Mouse (Mus musculus): ENCODE measurements at regions not wholly inside any gene's neighbourhood (a gene's known extent, or its start where the extent isn't known, plus 50 kb on each side); places are given as distances from the start of the nearest gene placed in this dataset.

DNA sequence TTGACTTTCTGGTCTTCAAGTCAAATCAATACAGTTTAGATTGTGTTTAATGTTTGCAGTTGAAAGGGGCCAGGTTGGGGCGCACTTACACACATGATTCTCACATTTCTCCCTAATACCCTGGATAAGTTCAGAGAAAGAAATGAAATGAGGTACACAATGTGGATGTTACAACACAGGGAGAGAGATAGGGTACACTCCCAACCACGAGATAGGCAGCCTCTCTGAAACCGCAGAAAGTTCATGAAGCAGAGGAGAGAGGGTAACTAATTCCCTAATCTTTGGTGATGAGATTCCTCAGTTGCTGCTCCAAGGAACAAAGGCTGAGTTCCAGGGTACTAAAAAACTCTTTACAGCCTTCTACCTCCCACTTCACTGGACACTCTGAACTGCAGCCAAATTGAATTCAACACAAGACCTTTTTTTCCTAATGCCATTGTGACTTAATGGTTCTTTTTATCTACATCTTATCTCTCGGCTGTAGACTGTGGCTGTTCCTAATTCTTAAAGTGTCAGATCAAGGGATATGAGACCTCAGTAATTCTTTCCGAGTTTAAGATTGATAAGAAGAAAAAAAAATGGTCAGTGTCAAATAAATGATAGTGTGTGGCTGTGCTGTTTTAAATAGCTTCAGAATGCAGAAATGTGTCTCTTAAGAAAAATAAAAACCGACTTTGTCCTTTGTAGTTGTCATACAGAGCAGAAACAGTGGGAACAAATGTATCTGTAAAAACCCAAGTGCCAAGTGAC is 193.8 kb upstream of the Atp2b1 start:
- TF ChIP-seq POLR2A (IDR thresholded peaks at IDR 0.05; ENCODE audit: extremely low read depth, insufficient read depth, low read length), result no peak
- TF ChIP-seq CTCF (IDR thresholded peaks at IDR 0.05; ENCODE audit: extremely low read depth, insufficient read depth, low read length), result no peak
- no peak overlapping the region for H3K27ac ChIP-seq (ENCODE audit: insufficient read depth, low read length)
- no peak overlapping the region for H3K4me3 ChIP-seq (ENCODE audit: insufficient read depth, low read length)
- no peaks in the 10 kb centered on the region for H3K4me1 ChIP-seq (ENCODE audit: control insufficient read depth, insufficient read depth, low read length)

DNA sequence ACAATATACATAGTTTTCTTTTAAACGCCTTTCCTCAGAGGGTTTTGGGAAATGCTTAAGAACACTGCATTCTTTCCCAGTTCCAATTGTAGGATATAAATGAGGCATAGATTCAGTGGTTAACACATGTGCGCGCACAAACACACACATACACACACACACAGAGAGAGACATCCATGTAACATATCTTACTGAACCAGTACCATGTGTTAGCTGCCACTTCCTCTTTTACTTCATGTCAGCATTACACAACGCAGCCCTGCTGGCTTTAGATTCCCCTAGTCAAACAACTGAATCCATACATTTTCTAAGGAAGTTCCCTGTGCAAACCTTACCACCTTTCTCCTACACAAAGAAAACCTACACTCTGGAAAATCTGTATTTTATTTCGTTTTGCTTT is 189.1 kb upstream of the Atp2b1 start:
- no peak overlapping the region for H3K27ac ChIP-seq (ENCODE audit: insufficient read depth, low read length)
- no peak overlapping the region for H3K4me3 ChIP-seq (ENCODE audit: insufficient read depth, low read length)
- TF ChIP-seq CTCF (IDR thresholded peaks at IDR 0.05; ENCODE audit: extremely low read depth, insufficient read depth, low read length) (no peak), POLR2A (IDR thresholded peaks at IDR 0.05; ENCODE audit: extremely low read depth, insufficient read depth, low read length) (no peak)

DNA sequence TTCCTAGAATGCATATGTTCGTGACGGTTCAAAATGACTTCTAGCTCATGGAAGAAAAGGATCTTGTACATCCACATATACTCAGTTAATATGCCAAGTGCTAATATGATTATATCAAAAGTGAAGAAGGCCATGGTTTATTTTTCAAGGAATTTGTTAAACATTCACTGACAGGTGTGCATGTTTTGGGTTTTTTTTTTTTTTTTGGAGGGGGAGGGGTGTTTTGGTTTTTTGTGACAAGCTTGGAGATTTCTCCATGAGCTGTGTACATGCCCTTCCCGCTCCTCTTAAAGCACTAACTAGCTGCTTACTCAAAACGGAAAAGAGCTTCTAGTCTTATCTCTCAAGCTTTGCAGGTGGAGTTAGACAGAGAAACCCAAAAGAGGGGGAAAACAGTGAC is 187.1 kb upstream of the Atp2b1 start:
- Histone ChIP-seq H3K4me3 (ENCODE audit: insufficient read depth, low read length) (no peak overlapping the region), H3K27ac (ENCODE audit: insufficient read depth, low read length) (no peak overlapping the region), H3K4me1 (ENCODE audit: control insufficient read depth, insufficient read depth, low read length) (no peaks in the 10 kb centered on the region)
- no peak for TF ChIP-seq CTCF (IDR thresholded peaks at IDR 0.05; ENCODE audit: extremely low read depth, insufficient read depth, low read length)
- TF ChIP-seq POLR2A (IDR thresholded peaks at IDR 0.05; ENCODE audit: extremely low read depth, insufficient read depth, low read length), result no peak

More for the DNA sequence above, 189.1 kb upstream of the Atp2b1 start:
- no peaks in the 10 kb centered on the region for H3K4me1 ChIP-seq (ENCODE audit: control insufficient read depth, insufficient read depth, low read length)

DNA sequence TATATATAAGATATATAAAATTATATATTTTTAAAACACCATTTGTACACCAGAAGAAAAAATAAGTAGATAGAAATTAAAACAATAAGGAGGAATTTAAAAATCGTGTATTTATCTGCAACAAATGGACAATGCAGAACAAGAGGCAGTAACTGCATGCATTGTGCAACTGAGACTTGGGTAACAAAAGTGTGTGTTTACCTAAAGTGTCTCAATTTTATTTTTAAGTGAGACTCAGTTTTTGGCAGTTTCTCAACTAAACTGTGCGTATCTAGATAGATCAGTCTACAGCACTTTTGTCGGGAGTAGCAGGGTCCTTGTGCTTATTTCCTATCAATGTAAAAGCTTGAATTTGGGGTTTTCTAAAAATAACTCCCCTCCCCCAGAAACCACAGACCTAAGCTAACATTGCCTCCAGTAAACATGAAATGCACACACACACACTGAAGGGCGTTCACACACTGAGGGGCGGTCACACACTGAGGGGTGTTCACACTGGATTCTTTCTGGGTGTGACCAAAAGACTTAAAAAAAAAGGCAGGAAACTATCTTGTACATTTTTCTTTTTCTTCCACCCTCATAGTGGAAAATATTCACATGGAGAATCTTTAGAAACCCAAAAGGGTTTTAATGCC is 185.7 kb upstream of the Atp2b1 start:
- no peaks in the 10 kb centered on the region for H3K4me1 ChIP-seq (ENCODE audit: control insufficient read depth, insufficient read depth, low read length)
- TF ChIP-seq POLR2A (IDR thresholded peaks at IDR 0.05; ENCODE audit: extremely low read depth, insufficient read depth, low read length), result no peak
- TF ChIP-seq CTCF (IDR thresholded peaks at IDR 0.05; ENCODE audit: extremely low read depth, insufficient read depth, low read length), result no peak
- H3K27ac ChIP-seq (ENCODE audit: insufficient read depth, low read length), result no peak overlapping the region
- no peak overlapping the region for H3K4me3 ChIP-seq (ENCODE audit: insufficient read depth, low read length)

DNA sequence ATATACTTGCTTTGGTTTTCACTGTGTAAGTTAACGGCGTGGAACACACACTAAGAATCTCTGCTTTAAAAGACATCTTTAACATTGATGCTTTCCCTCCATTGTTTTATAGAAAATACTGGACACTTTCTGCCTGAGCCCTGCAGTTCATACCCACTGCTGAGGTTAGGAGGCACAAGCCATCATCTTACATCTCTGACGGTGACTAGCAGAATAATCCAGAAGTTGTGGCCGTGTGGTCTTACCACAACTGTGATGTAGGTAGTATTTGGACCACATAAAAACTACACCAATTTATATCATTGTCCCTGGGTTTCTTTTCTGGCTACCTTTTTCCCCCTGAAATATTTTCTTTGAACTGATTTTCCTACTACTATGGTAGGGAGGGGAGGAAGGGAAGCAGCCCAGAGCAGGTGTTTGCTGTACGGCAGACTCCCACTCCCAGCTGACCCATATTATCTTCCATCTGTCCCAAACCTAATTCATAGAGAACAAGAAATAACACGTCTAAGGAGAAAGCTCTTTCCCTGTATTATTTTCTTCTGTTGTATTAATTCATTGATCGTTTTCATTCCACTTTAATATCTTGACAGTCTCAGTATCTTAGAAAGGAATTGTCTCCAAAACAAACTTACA is 180.1 kb upstream of the Atp2b1 start:
- TF ChIP-seq CTCF (IDR thresholded peaks at IDR 0.05; ENCODE audit: extremely low read depth, insufficient read depth, low read length) (no peak), POLR2A (IDR thresholded peaks at IDR 0.05; ENCODE audit: extremely low read depth, insufficient read depth, low read length) (no peak)
- H3K27ac ChIP-seq (ENCODE audit: insufficient read depth, low read length), result no peak overlapping the region
- no peaks in the 10 kb centered on the region for H3K4me1 ChIP-seq (ENCODE audit: control insufficient read depth, insufficient read depth, low read length)
- no peak overlapping the region for H3K4me3 ChIP-seq (ENCODE audit: insufficient read depth, low read length)

DNA sequence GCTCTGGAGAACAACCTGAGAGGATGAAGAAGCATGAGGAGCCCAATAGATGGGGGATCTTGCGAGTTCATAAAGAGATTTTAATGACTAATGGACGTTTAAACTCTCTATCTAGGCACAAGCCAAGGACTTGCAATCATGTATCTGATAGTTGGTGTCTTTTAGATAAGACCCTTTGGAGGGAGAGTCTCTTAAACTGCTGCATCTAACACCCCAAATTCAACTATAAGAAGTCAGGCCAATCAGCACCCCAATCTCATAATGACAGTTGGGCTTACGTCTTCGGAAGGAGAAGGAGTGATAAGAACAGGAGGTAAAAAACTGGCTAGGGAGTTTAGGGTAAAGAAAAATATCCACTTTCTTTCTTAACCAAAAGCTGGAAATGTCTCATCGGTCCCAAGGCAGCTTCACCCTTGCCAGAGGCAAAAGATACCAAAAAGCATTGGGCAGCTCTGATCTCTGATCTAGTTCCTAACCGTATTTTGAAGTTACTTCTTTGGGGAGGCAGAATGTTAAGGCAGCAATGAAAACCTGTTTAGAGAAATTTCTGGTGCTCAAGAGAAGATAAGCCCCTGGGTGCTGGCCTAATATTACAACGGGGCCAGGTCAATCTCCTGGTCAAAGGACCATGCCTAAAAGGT is 173.6 kb upstream of the Atp2b1 start:
- Histone ChIP-seq H3K4me1 (ENCODE audit: control insufficient read depth, insufficient read depth, low read length) (no peaks in the 10 kb centered on the region; the same call in 1 of the 2 replicates), H3K27ac (ENCODE audit: insufficient read depth, low read length) (no peak overlapping the region), H3K4me3 (ENCODE audit: insufficient read depth, low read length) (no peak overlapping the region)
- TF ChIP-seq CTCF (IDR thresholded peaks at IDR 0.05; ENCODE audit: extremely low read depth, insufficient read depth, low read length) (no peak), POLR2A (IDR thresholded peaks at IDR 0.05; ENCODE audit: extremely low read depth, insufficient read depth, low read length) (no peak)

DNA sequence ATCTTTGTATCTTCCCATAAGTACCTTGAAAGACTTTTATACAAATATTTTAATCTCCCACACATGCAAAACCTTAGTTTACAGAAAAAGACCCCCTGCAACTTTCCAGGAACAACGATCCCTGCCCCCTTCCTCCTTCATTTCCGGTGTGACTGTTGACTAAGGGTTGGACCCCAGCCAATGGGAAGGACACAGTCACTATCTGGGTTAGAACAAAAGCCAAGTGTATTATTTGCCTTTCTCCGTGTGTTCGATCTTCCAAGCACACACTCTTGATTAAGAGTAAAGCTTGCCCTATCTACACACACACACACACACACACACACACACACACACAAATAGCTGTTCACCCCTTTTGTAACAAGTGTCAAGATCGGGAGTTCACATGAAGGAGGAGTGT is 172.8 kb upstream of the Atp2b1 start:
- H3K4me1 ChIP-seq (ENCODE audit: control insufficient read depth, insufficient read depth, low read length), result no peaks in the 10 kb centered on the region; the same call in 1 of the 2 replicates
- H3K4me3 ChIP-seq (ENCODE audit: insufficient read depth, low read length), result no peak overlapping the region
- TF ChIP-seq CTCF (IDR thresholded peaks at IDR 0.05; ENCODE audit: extremely low read depth, insufficient read depth, low read length), result no peak
- TF ChIP-seq POLR2A (IDR thresholded peaks at IDR 0.05; ENCODE audit: extremely low read depth, insufficient read depth, low read length), result no peak
- H3K27ac ChIP-seq (ENCODE audit: insufficient read depth, low read length), result no peak overlapping the region

DNA sequence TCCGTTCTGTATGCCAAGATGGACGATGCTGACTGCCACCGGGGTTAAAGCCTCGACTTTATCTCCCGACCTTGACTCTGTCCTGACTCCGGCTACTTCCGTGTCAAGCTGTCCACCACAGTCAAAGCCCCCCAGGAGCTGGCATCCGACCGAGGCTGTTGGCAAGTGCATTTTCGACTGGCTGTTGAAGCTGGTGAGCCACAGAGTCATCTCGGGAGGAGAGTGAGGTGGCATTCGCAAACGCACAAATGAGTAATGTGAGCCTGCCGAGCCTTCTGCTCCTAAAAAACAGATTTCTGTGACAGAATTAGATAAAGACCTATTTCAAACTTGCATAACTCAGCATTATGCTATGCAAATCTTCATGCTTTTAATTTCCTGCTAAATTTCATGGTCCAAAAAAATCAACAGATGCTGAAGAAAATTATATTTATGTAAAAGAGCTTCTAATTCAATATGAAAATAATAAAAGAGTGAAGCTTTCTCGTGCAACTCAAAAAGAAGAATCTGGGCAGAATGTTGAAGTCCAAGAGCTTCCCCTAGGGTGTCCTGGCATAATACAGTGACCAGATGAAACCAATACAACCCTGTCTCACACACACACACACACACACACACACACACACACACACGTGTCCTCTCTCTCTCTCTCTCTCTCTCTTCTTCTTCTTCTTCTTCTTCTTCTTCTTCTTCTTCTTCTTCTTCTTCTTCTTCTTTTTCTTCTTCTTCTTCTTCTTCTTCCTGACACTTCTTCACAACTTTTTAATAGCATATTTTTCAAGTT is 171.2 kb upstream of the Atp2b1 start:
- Histone ChIP-seq H3K4me1 (ENCODE audit: control insufficient read depth, insufficient read depth, low read length) (no peaks in the 10 kb centered on the region; the same call in 1 of the 2 replicates), H3K4me3 (ENCODE audit: insufficient read depth, low read length) (no peak overlapping the region), H3K27ac (ENCODE audit: insufficient read depth, low read length) (peak overlapping the region; percentile 11; the same call in 1 of the 2 replicates)
- TF ChIP-seq CTCF (IDR thresholded peaks at IDR 0.05; ENCODE audit: extremely low read depth, insufficient read depth, low read length) (no peak), POLR2A (IDR thresholded peaks at IDR 0.05; ENCODE audit: extremely low read depth, insufficient read depth, low read length) (peak; percentile 36; the same call in 1 of the 2 replicates)

DNA sequence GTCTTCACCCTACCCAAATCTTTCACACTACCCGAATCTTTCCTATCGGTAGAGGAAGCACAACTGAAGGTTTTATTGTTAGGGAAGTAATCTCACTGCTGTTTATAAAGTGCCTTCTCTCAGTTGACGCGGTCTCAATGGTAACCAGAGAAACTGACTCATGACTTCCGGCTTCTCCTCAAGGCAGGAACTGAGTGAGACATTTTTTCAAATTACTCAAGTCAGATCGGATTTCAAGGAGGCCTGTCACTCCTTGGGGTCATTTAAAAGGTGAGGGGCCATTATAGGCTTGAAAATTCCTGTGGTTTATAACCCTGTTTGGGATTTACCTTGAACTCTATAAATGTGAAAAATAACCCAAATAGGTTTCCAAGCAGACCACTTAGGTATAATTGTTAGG is 170.0 kb upstream of the Atp2b1 start:
- Histone ChIP-seq H3K27ac (ENCODE audit: insufficient read depth, low read length) (no peak overlapping the region), H3K4me1 (ENCODE audit: control insufficient read depth, insufficient read depth, low read length) (no peaks in the 10 kb centered on the region; the same call in 1 of the 2 replicates), H3K4me3 (ENCODE audit: insufficient read depth, low read length) (no peak overlapping the region)
- TF ChIP-seq POLR2A (IDR thresholded peaks at IDR 0.05; ENCODE audit: extremely low read depth, insufficient read depth, low read length) (no peak), CTCF (IDR thresholded peaks at IDR 0.05; ENCODE audit: extremely low read depth, insufficient read depth, low read length) (no peak)
